Mouse (Mus musculus) MEL-GATA-1-ER (cell line): ENCODE measurements around the gene BC030499.
A peak's percentile ranks its signal among the peaks of the same experiment; 100 is the strongest.

ENCODE experiments used
- DNase-seq: peaks from one replicate; pipeline ENCODE4 v3.0.0-alpha.2; 2012; ENCODE audit warnings: low read depth; ENCODE audit errors: extremely low read depth

BC030499 gene

DNA sequence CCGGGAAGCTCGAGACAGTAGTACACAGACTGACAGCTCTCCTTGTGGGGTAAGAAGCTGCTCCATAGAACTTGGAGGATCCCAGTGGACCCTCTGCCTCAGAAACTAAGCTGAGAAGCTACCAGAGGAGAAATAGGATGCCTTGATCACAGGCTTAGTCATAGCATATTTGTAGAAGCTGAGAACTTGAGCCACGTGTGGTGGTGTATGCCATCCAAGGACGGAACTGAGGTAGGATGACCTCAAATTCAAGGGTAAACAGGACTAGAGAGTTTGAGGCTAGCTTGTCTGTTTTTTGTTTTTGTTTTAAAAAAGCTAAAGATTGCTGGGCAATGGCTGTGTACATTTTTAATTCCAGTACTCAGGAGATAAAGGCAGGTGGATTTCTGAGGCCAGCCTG lies 14.6 kb downstream of the BC030499 start:
- DNase-seq: no peak

DNA sequence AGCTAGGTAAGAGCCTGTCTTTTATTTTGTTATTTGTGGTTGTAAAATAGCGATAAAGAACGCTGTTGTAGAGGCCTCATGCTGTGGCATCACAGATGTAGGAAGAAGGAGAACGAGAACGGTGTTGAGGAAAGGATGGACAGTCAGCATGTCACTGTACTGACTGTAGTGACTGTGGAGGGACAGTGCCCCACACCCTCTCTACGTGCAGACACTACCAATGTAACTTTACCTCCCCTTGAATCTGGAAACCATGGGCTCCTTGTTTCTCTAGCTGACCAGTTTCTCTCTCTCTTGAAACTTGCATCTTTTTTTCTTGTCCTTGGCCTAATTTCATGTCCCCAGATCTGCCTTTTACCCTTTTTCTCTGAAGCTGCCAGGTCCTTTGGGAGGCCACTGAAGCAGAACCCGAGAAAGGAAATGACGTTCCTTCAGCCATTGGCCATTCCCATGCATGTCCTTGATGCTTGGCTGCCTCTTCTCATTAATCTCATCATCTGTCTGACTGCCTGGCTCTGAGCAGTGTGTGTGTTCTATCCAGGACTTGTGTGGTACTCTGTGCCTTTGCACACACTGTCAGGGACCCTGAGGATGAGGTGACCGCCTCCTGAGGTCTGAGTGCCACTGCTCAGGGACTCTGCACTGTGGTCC lies 20.3 kb downstream of the BC030499 start:
- DNase-seq: no peak

DNA sequence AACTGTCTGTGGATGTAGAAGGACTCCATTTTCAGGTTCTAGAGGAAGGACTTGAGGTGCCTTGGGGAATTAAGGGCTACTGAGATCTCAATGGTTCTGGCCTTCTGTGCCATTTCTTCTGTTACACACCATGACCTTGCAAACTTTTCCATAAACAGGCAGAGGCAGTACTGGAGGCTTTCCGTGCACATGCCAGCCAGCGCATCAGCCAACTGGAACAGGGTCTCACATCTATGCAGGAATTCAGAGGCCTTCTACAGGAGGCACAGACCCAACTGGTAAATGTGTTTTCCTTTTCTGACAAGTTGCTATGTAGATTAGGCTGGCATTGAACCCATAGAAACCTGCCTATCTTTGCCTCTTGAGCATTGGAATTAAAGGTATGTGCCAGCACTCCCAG lies 23.0 kb downstream of the BC030499 start:
- no peak for DNase-seq

DNA sequence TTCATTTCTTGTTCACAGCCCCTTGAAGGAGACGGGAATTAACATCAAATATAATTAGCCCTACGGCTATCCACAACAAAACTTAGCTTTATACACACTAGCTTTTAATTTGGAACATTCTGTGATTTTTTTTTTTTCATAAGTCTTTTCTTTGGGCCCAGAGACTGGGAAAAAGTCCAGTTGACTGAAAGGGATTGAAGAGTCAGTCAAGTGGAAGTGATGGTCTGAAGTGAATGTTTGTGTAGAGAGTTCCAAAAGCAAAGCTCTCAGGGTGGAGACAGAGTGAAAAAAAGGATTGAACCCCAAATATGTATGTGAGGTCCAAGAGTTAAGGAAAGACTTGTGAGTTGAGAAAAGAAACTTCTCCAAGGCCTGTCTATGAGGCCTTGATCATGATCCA lies 27.8 kb downstream of the BC030499 start:
- DNase-seq: no peak

DNA sequence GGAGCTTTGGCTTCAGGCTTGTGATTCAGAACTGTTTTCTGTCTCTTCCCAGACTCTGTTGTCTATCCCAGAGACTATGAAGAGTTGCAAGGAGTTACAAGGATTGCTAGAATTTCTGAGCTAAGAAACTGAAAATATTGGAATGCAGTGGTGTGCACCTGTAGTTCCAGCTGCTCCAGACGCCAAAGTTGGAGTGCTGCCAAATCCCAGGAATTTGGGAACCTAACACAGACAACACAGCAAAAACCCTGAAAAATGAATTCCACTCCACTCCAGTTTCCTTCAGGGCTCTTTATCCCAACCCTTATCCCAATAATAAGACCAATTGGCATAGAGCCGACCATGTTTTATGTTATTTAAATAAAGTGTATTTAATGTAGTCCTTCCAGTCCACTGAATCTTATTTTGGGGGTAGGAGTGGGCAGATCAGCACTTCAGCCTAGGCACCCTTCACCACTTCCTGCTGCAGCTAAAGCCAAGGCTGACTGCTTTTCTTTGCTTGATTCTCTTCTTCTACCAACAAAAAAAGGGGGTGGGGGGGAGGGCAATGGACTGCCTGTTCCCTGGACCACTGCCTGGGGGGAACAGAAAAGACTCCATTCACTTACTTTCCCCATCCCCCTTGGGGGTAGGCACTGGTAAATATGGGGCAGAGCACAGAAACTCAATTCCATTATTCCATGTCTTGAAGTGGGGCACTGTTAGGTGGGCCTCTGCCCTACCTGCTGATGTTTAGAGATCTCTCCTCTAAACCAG lies 31.6 kb downstream of the BC030499 start:
- DNase-seq: no peak

DNA sequence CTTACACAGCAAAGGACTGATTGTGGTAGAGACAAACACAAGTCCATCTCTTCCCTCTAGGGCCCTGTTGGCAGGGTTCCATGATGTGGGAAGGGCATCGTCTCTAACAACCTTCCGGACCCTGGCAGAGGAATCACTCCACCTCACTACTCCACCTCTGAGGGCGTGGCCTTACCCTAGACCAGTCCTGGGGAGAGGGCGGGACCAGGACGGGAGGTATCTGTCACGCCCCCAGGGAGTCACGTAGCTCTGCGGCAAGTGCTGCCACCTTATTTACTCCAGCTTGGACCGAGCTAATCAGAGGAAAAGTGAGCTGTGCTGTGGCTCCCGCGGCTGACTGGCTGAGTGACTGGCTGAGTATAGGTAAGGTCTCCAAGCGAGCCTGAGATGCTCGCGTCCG lies 32.2 kb downstream of the BC030499 start, which contains the start of gene Aldoc:
TSS of gene Aldoc (plus strand) at position 109 of the 400 bp plus-strand sequence.
- DNase-seq: peak; percentile 61

DNA sequence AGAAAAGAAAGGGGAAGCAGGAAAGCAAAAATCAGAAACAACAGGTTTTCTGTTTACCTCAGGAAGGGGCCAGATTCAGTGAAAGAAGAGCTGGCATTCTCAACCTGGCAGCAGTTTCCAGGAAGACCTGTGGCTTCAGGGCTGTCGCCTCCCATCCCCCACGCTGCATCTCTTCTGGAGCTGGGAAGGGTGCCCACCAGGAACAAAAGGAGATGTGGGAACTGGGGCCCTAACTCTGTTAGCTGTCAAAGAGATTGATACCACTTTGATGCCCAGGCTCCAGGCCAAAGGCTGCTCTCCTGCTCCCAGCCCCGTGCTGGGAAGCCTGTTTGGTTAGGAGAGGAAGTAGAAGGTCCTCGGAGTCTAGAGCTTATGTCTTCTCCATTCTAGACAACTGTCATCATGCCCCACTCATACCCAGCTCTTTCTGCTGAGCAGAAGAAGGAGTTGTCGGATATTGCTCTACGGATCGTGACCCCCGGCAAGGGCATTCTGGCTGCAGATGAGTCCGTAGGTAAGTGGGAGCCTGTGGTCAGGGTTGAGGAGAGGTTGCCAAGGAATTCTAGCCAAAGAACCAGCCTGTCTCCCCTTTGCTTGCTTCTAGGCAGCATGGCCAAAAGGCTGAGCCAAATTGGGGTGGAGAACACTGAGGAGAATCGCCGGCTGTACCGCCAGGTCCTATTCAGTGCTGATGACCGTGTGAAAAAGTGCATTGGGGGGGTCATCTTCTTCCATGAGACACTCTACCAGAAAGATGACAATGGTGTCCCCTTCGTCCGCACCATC lies 33.6 kb downstream of the BC030499 start:
- no peak for DNase-seq

DNA sequence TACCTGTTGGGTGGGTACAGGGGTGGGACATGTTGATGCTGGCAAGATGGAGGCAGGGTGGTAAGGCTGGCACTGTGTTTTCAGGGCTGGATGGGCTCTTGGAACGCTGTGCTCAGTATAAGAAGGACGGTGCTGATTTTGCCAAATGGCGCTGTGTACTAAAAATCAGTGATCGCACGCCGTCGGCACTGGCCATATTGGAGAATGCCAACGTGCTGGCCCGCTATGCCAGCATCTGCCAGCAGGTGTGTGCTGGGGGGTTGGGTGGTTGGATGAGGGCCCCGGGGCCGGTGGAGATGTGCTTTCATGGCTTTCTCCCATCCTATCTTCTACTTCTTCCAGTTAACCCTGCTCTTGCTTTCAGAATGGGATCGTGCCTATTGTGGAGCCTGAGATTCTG lies 34.3 kb downstream of the BC030499 start:
- DNase-seq: no peak

DNA sequence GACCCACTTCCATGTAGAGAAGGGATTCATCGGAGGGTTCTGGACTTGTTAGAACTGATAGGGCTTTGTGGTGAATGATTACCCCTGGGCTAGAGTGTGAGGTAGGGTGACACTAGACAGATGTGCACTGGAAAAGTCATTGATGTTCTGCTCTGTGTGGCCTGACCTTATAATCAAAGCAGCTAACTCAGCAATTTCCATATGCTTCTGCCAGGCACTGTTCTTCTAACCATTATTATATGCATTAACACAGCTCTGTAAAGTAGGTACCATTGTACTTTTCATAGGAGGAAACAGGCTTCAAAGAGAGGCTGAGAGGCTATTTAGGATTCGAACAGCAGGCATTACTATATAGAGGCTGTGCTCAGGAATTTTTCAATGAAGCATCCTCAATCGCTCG lies 36.6 kb downstream of the BC030499 start:
- DNase-seq: no peak

DNA sequence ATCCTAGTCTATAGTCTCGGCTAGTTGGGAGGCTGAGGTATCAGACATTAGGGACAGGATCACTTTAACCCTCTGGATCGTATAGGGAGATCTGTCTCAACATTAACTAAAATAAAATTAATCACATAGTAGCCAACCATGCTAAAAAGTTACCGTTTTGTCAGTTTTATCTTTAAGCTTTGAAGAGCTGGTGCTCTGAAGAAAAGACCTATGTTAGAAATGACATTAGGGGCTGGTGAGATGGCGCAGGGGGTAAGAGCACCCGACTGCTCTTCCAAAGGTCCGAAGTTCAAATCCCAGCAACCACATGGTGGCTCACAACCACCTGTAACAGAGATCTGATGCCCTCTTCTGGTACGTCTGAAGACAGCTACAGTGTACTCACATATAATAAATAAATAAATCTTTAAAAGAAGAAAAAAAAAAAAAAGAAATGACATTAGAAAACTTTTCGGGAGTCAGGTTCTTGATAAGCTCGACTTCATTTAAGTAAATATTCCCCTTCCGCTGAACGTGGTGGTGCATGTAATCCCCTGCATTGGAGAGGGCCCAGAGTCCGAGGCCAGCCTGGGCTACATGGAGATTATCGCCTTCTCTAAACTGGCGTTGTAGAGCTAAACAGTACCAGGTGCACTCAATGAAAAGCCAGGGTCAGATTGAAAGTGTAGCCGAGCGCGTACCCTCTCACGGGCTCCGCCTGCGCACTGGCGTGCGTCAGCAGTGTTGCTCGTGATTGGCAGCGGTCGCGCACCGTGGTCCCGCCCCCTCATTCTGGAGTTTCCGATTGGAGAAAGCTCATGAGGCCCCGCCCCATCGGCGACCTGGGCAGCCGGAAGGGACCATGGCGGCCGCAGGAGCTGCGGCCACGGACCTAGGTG lies 37.2 kb downstream of the BC030499 start, which contains the start of gene Pigs:
TSS of gene Pigs (plus strand) at position 782 of the 878 bp plus-strand sequence.
- DNase-seq: peak; percentile 82

DNA sequence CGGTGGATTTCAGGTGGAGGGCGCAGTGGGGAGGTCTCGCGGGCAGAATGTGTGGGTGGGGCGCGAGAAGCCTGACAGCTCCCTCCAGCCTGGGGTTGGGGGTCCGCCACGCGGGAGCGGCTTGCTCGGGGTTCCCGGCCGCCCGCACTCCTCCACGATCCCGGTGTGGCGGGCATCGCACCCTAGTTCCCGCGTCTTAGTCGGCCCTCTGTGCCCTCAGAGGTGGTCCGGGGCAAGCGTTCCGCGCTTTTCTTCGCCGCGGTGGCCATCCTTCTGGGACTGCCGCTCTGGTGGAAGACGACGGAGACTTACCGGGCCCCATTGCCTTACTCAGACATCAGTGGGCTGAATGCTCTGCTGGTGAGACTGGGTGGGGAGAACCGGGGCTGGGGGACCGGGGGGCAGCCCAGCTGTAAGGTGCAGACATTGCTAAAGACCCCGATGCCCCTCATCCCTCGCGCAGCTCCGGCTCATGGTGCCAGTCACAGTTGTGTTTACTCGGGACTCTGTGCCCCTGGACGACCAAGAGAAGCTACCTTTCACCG lies 37.9 kb downstream of the BC030499 start:
- DNase-seq: no peak

DNA sequence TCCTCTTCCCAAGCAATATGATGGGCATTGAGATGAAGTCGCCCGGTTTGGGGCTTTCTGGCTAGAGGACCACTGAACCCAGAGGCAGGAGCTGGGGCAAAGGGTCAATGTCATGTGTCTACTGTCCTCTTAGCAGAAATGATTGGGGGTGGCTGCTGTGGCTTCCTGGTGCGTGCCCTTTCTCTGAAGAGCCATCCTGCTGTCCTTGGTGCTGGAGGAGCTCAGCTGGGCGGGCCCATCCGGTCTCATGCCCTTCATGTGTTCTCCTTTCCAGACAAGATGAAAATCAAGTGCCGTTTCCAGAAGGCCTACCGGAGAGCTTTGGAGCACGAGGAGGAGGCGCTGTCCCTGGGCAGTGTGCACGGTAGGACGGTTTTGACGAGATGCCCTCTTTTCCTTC lies 42.0 kb downstream of the BC030499 start:
- DNase-seq: no peak

DNA sequence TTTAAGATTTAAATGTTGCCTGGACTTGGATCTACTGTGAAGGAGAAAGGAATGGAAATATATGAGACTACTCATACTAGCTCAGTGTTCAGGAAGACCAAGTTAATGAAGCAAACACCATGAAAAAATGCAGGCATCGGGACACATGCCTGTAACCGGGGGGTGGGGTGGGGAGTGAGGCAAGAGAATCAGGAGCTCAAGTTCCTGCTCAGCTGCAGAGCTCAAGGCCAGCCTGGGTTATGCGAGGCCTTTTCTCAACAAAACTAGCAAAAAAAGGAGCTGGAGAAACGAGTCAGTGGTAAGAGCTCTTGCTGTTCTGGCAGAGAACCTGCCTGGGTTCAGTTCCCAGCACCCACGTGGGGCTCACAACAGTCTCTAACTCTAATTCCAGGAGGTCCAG lies 43.4 kb downstream of the BC030499 start:
- no peak for DNase-seq

DNA sequence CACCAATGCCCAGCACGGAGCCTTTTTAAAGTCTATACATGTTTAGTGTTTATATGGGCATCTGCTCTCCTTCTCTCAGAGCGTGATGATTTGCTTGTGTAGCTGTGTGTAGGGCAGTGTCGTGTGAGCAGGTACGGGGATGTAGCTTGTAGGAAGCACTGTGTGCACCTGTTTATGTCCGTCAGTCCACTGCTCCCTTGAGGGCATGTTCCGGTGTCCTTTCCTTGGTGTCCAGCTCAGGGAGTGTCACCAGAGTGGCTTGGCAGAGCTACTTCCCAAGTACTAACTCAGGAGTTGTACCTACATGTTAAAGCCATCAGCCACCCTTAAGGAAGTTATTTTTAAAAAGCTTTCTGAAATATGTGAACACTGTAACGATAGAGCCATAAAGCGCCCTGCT lies 46.4 kb downstream of the BC030499 start:
- DNase-seq: no peak

DNA sequence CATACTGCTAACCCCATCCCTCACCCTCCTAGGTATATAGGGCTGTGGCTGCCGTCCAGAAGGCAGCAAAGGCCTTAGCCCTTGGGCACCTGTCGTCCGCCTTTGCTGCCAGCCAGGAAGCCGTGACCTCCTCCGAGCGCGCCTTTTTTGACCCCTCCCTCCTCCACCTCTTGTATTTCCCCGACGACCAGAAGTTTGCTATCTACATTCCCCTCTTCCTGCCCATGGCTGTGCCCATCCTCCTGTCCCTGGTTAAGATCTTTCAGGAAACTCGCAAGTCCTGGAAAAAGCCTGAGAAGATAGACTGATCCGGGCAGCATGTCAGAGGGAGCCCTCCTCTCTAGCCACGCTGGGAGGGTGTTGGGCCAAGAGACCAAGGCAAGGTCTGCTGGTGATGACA lies 51.1 kb downstream of the BC030499 start:
- DNase-seq: no peak

DNA sequence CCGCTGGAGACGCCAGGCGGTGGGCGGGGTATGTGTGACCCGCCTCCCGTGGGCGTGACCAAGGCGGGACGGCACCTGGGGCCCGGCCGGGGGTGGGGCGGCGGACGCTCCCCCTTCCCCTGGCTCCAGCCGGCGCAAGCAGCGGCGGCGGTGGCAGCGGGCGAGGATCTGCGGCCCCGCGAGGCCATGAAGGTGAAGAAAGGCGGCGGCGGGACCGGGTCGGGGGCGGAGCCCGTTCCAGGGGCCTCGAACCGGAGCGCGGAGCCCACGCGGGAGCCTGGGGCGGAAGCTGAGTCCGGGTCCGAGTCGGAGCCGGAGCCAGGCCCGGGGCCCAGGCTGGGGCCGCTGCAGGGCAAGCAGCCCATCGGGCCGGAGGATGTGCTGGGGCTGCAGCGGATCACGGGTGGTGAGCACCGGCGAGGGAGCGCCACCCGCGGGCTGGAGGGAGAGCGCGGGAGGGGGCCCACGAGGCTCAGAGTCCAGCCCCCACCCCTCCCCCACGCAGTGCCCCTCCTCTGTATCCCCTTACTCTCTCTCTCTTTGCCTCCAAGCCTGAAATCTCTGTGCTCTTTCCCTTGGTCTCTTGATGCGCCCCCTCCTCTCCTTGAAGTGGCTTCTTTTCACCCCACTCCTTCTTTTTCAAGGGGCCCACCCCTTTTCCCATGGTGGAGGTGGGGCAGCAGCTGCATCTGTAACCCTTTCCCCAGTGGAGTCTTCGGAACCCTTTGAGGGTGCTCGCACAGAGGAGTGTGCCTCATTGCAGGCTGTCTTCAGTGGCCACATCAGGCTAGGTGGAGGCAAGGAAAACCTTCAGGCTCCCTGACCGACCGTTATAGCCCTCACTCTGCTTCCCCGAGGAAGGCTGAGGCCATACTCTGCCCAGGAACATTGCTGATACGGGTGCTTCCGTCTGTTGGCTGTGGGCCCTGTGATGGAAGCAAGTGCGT lies 53.0 kb downstream of the BC030499 start, which contains the start of gene Unc119:
TSS of gene Unc119 (plus strand) at position 102 of the 947 bp plus-strand sequence.
- DNase-seq: peak; percentile 44

DNA sequence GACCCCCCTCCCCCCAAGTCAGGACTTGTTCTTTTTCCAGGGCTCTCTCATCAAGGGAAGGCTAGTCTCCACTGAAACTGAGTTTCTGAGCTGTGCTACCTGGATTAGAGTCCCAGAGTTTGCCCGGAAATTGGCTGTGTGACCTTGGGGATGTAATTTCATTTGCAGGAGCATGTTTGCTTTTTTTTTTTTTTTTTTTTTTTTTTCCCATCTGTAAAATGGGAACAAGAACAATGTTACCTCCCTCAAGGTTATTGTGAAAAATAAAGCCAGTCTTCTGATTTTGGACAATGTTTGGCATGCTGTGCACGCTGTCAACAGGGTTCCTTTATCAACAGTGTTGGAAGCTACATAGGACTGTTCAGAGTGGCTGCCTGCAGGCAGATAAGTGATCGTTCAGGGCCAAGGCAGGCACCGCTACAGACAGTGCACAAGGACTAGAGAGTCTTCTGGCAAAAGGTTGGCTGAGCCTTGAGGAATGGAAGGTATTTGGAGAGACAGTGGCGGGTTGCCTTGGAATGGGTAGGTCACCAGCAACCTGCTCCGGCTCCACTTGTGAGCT lies 53.8 kb downstream of the BC030499 start:
- peak; percentile 60 for DNase-seq

DNA sequence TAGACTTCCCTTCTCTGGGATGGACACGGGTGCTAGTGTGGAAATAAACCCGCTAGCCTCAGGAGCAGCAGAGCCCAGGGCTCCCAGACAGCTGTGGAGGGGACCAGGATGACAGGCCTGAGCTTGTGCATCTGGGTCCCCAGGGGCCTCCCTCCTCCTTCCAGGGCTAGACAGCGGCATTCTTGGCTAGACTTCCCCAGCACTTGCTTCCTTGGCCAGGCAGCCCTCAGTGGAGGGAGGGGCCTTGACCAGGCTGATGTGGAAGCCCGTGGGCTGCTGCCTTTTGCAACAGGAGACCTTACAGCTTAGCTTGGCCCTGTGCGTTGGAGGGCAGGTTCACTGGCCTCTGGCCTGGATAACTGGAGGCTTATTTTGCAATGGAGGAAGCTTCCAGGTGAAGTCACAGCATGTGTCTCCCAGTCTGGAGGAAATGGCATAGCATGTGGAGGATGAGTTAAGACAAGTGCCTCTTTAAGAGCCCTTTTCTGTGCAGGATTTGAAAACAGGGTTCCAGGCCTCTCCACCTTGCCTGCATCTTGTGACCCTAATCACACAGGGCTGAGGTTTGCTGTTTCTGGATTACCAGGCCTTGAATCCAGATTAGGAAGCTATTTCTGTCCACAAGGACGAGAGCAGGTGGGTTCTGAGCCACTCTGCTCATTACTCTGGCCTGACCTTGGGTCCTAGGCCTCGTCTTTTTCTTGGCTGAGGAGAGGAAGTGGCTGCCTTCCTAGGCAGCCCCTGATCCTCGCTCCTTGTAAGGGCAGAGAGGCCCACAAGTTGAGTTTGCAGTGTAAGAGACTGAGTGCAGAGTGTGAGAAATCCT lies 54.5 kb downstream of the BC030499 start:
- no peak for DNase-seq
